Mouse (Mus musculus): ENCODE results near the gene Tpcn1. TPM values are rescaled to one million over a fixed set of nuclear protein-coding genes. Genes with fewer than 3 reads are reported as not detected.

Tpcn1 gene
- polyA plus RNA-seq, 1 experiment from 2014 or later = 28.4 TPM

- Histone ChIP-seq H3K4me1 (peaks cover 88% of the 10 kb centered on the region), H3K9me3 (replicated peaks) (no peaks in the 10 kb centered on the region), H3K4me2 (replicated peaks) (peak overlapping the region; percentile 24), H3K27me3 (no peaks in the 10 kb centered on the region), H3K4me3 (replicated peaks) (no peak overlapping the region), H3K9ac (no peak overlapping the region), H3K27ac (replicated peaks) (peak overlapping the region; percentile 89), H3K36me3 (no peaks in the 10 kb centered on the region)
- 13% methylated on average over 21 of the region's 21 CpGs for WGBS
- ATAC-seq (ENCODE audit: insufficient number of reproducible peaks, low FRiP score, low TSS enrichment, low read depth) = peak; percentile 55
Observed at GRCm38 (mm10) chr5:120567253-120567701, 21.2 kb downstream of the Tpcn1 start.

GRCm38 (mm10) chr5:120566681-120567252, 21.7 kb downstream of the Tpcn1 start:
- H3K4me2 ChIP-seq (replicated peaks) = peak overlapping the region; percentile 24
- no peaks in the 10 kb centered on the region for H3K9me3 ChIP-seq (replicated peaks)
- peak overlapping the region; percentile 89 for H3K27ac ChIP-seq (replicated peaks)
- ATAC-seq (ENCODE audit: insufficient number of reproducible peaks, low FRiP score, low TSS enrichment, low read depth) = no peak
- H3K4me3 ChIP-seq (replicated peaks) = no peak overlapping the region
- H3K4me1 ChIP-seq = peaks cover 86% of the 10 kb centered on the region
- 39% methylated on average over 9 of the region's 9 CpGs for WGBS
- H3K27me3 ChIP-seq = no peaks in the 10 kb centered on the region
- no peak overlapping the region for H3K9ac ChIP-seq
- H3K36me3 ChIP-seq = no peaks in the 10 kb centered on the region

GRCm38 (mm10) chr5:120566101-120566500, 22.4 kb downstream of the Tpcn1 start:
- no peak overlapping the region for H3K9ac ChIP-seq
- 51% methylated on average over 5 of the region's 5 CpGs for WGBS
- H3K27me3 ChIP-seq = no peaks in the 10 kb centered on the region
- no peaks in the 10 kb centered on the region for H3K9me3 ChIP-seq (replicated peaks)
- no peak overlapping the region for H3K4me3 ChIP-seq (replicated peaks)
- peaks cover 82% of the 10 kb centered on the region for H3K4me1 ChIP-seq
- 0 out of 2 replicates have a peak overlapping the region, but pooled peaks have one; percentile 1 for H3K4me2 ChIP-seq (replicated peaks)
- ATAC-seq (ENCODE audit: insufficient number of reproducible peaks, low FRiP score, low TSS enrichment, low read depth) = peak; percentile 16; the same call in 1 of the 2 replicates
- H3K36me3 ChIP-seq = no peaks in the 10 kb centered on the region
- H3K27ac ChIP-seq (replicated peaks) = peak overlapping the region; percentile 89

- no peak overlapping the region for H3K9ac ChIP-seq
- WGBS = 37% methylated on average over 15 of the region's 15 CpGs
- H3K9me3 ChIP-seq (replicated peaks) = no peaks in the 10 kb centered on the region
- no peak overlapping the region for H3K4me3 ChIP-seq (replicated peaks)
- no peak for ATAC-seq (ENCODE audit: insufficient number of reproducible peaks, low FRiP score, low TSS enrichment, low read depth)
- H3K36me3 ChIP-seq = no peaks in the 10 kb centered on the region
- peak overlapping the region; percentile 55 for H3K27ac ChIP-seq (replicated peaks)
- H3K27me3 ChIP-seq = no peaks in the 10 kb centered on the region
- peaks cover 82% of the 10 kb centered on the region for H3K4me1 ChIP-seq
- H3K4me2 ChIP-seq (replicated peaks) = 0 out of 2 replicates have a peak overlapping the region, but pooled peaks have one; percentile 1
Observed at GRCm38 (mm10) chr5:120565171-120565905, 23.1 kb downstream of the Tpcn1 start.

GRCm38 (mm10) chr5:120563914-120564311, 24.6 kb downstream of the Tpcn1 start:
- Histone ChIP-seq H3K4me3 (replicated peaks) (no peak overlapping the region), H3K9ac (no peak overlapping the region), H3K36me3 (no peaks in the 10 kb centered on the region), H3K4me1 (peaks cover 82% of the 10 kb centered on the region), H3K4me2 (replicated peaks) (no peak overlapping the region), H3K27me3 (no peaks in the 10 kb centered on the region), H3K27ac (replicated peaks) (peak overlapping the region; percentile 90), H3K9me3 (replicated peaks) (no peaks in the 10 kb centered on the region)
- no peak for ATAC-seq (ENCODE audit: insufficient number of reproducible peaks, low FRiP score, low TSS enrichment, low read depth)
- WGBS = 23% methylated on average over 4 of the region's 4 CpGs

- no peak overlapping the region for H3K4me3 ChIP-seq (replicated peaks)
- no peak overlapping the region for H3K9ac ChIP-seq
- peak; percentile 58; the same call in 1 of the 2 replicates for ATAC-seq (ENCODE audit: insufficient number of reproducible peaks, low FRiP score, low TSS enrichment, low read depth)
- peaks cover 82% of the 10 kb centered on the region for H3K4me1 ChIP-seq
- H3K36me3 ChIP-seq = no peaks in the 10 kb centered on the region
- WGBS = 32% methylated on average over 28 of the region's 28 CpGs
- 0 out of 2 replicates have a peak overlapping the region, but pooled peaks have one; percentile 11 for H3K4me2 ChIP-seq (replicated peaks)
- H3K27me3 ChIP-seq = no peaks in the 10 kb centered on the region
- no peaks in the 10 kb centered on the region for H3K9me3 ChIP-seq (replicated peaks)
- peak overlapping the region; percentile 90 for H3K27ac ChIP-seq (replicated peaks)
Observed at GRCm38 (mm10) chr5:120562956-120563913, 25.2 kb downstream of the Tpcn1 start.

GRCm38 (mm10) chr5:120560616-120561311, 27.7 kb downstream of the Tpcn1 start:
- peaks cover 66% of the 10 kb centered on the region for H3K4me1 ChIP-seq

GRCm38 (mm10) chr5:120560129-120560615, 28.3 kb downstream of the Tpcn1 start:
- ATAC-seq (ENCODE audit: insufficient number of reproducible peaks, low FRiP score, low TSS enrichment, low read depth) = no peak
- peaks cover 60% of the 10 kb centered on the region for H3K4me1 ChIP-seq
- H3K9ac ChIP-seq = no peak overlapping the region
- no peaks in the 10 kb centered on the region for H3K27me3 ChIP-seq
- H3K9me3 ChIP-seq (replicated peaks) = no peaks in the 10 kb centered on the region
- 0 out of 2 replicates have a peak overlapping the region, but pooled peaks have one; percentile 15 for H3K4me2 ChIP-seq (replicated peaks)
- 65% methylated on average over 9 of the region's 9 CpGs for WGBS
- no peak overlapping the region for H3K4me3 ChIP-seq (replicated peaks)
- H3K36me3 ChIP-seq = peaks cover 18% of the 10 kb centered on the region
- H3K27ac ChIP-seq (replicated peaks) = peak overlapping the region; percentile 48

More at GRCm38 (mm10) chr5:120560616-120561311, 27.7 kb downstream of the Tpcn1 start:
- H3K36me3 ChIP-seq = peaks cover 13% of the 10 kb centered on the region; the same call in 1 of the 2 replicates
- no peak overlapping the region; the same call in 1 of the 2 replicates for H3K4me3 ChIP-seq (replicated peaks)
- no peaks in the 10 kb centered on the region for H3K27me3 ChIP-seq
- no peaks in the 10 kb centered on the region for H3K9me3 ChIP-seq (replicated peaks)
- H3K27ac ChIP-seq (replicated peaks) = peak overlapping the region; percentile 48
- peak; percentile 56 for ATAC-seq (ENCODE audit: insufficient number of reproducible peaks, low FRiP score, low TSS enrichment, low read depth)
- peak overlapping the region; percentile 31 for H3K4me2 ChIP-seq (replicated peaks)
- H3K9ac ChIP-seq = no peak overlapping the region
- WGBS = 19% methylated on average over 16 of the region's 16 CpGs

GRCm38 (mm10) chr5:120558762-120559161, 29.7 kb downstream of the Tpcn1 start:
- ATAC-seq (ENCODE audit: insufficient number of reproducible peaks, low FRiP score, low TSS enrichment, low read depth) = 0 out of 2 replicates have a peak, but pooled peaks have one; percentile 21
- peak overlapping the region; percentile 48 for H3K27ac ChIP-seq (replicated peaks)
- no peak overlapping the region for H3K4me2 ChIP-seq (replicated peaks)
- 42% methylated on average over 14 of the region's 14 CpGs for WGBS
- no peak overlapping the region for H3K4me3 ChIP-seq (replicated peaks)
- no peak overlapping the region for H3K9ac ChIP-seq
- peaks cover 28% of the 10 kb centered on the region for H3K36me3 ChIP-seq
- no peaks in the 10 kb centered on the region for H3K27me3 ChIP-seq
- peaks cover 50% of the 10 kb centered on the region for H3K4me1 ChIP-seq
- no peaks in the 10 kb centered on the region for H3K9me3 ChIP-seq (replicated peaks)

GRCm38 (mm10) chr5:120558041-120558440, 30.4 kb downstream of the Tpcn1 start:
- Histone ChIP-seq H3K9me3 (replicated peaks) (no peaks in the 10 kb centered on the region), H3K9ac (no peak overlapping the region), H3K36me3 (peaks cover 36% of the 10 kb centered on the region), H3K4me3 (replicated peaks) (no peak overlapping the region), H3K27ac (replicated peaks) (peak overlapping the region; percentile 48; the same call in 1 of the 2 replicates), H3K4me2 (replicated peaks) (no peak overlapping the region), H3K27me3 (no peaks in the 10 kb centered on the region), H3K4me1 (peaks cover 43% of the 10 kb centered on the region)
- ATAC-seq (ENCODE audit: insufficient number of reproducible peaks, low FRiP score, low TSS enrichment, low read depth) = no peak
- 66% methylated on average over 8 of the region's 8 CpGs for WGBS

All from embryonic facial prominence, embryonic 15.5 days (tissue).